Mouse (Mus musculus): Measurements from ENCODE around the gene Cgref1.

GRCm38 (mm10) chr5:30994074-30994473, 48.7 kb upstream of the Cgref1 start:
- TF ChIP-seq POLR2A (IDR thresholded peaks at IDR 0.05; ENCODE audit: borderline replicate concordance, low read depth, low read length) (no peak), CTCF (IDR thresholded peaks at IDR 0.05; ENCODE audit: low read depth, low read length) (no peak)
